Mouse (Mus musculus): ENCODE results near the gene Ldlrap1. TPM values are rescaled to one million over a fixed set of nuclear protein-coding genes. Genes with fewer than 3 reads are reported as not detected.

Ldlrap1 gene
- total RNA-seq, 2 experiments from 2014 or later, result 3.9 to 5.6 TPM

- no peak for DNase-seq (ENCODE audit: low spot score)
Measured at GRCm38 (mm10) chr4:134752911-134753426, 14.9 kb downstream of the Ldlrap1 start.

GRCm38 (mm10) chr4:134751682-134752380 lies 16.0 kb downstream of the Ldlrap1 start:
- DNase-seq (ENCODE audit: low spot score), result no peak

GRCm38 (mm10) chr4:134750825-134751224 lies 17.0 kb downstream of the Ldlrap1 start:
- DNase-seq (ENCODE audit: low spot score), result no peak

GRCm38 (mm10) chr4:134750263-134750662 lies 17.6 kb downstream of the Ldlrap1 start:
- DNase-seq (ENCODE audit: low spot score), result no peak

GRCm38 (mm10) chr4:134749301-134750030 lies 18.4 kb downstream of the Ldlrap1 start:
- DNase-seq (ENCODE audit: low spot score), result no peak

GRCm38 (mm10) chr4:134745900-134746661 lies 21.7 kb downstream of the Ldlrap1 start:
- DNase-seq (ENCODE audit: low spot score), result no peak

- no peak for DNase-seq (ENCODE audit: low spot score)
Measured at GRCm38 (mm10) chr4:134743881-134744633, 23.8 kb downstream of the Ldlrap1 start.

- no peak for DNase-seq (ENCODE audit: low spot score)
Measured at GRCm38 (mm10) chr4:134741949-134742348, 25.9 kb downstream of the Ldlrap1 start.

- DNase-seq (ENCODE audit: low spot score), result no peak
Measured at GRCm38 (mm10) chr4:134740186-134740585, 27.6 kb downstream of the Ldlrap1 start.

- DNase-seq (ENCODE audit: low spot score), result no peak
Measured at GRCm38 (mm10) chr4:134739530-134739929, 28.3 kb downstream of the Ldlrap1 start.

- no peak for DNase-seq (ENCODE audit: low spot score)
Measured at GRCm38 (mm10) chr4:134737365-134737910, 30.4 kb downstream of the Ldlrap1 start.

- peak; percentile 40 for DNase-seq (ENCODE audit: low spot score)
Measured at GRCm38 (mm10) chr4:134736147-134736546, 31.7 kb downstream of the Ldlrap1 start.

- DNase-seq (ENCODE audit: low spot score), result peak; percentile 38
Measured at GRCm38 (mm10) chr4:134734629-134735081, 33.2 kb downstream of the Ldlrap1 start.

- peak; percentile 73 for DNase-seq (ENCODE audit: low spot score)
Measured at GRCm38 (mm10) chr4:134734038-134734628, 33.7 kb downstream of the Ldlrap1 start.

GRCm38 (mm10) chr4:134733371-134733770 lies 34.5 kb downstream of the Ldlrap1 start:
- no peak for DNase-seq (ENCODE audit: low spot score)

GRCm38 (mm10) chr4:134730106-134730505 lies 37.7 kb downstream of the Ldlrap1 start:
- no peak for DNase-seq (ENCODE audit: low spot score)

GRCm38 (mm10) chr4:134725735-134726345 lies 42.0 kb downstream of the Ldlrap1 start:
- DNase-seq (ENCODE audit: low spot score), result no peak

- DNase-seq (ENCODE audit: low spot score), result no peak
Measured at GRCm38 (mm10) chr4:134724974-134725373, 42.9 kb downstream of the Ldlrap1 start.

GRCm38 (mm10) chr4:134723251-134723650 lies 44.6 kb downstream of the Ldlrap1 start:
- no peak for DNase-seq (ENCODE audit: low spot score)

- no peak for DNase-seq (ENCODE audit: low spot score)
Measured at GRCm38 (mm10) chr4:134721076-134721475, 46.7 kb downstream of the Ldlrap1 start.
